Mouse (Mus musculus): Measurements from ENCODE around the gene Tbx5. TPM values are rescaled to one million over a fixed set of nuclear protein-coding genes. Genes with fewer than 3 reads are reported as not detected.

Gene Tbx5
- total and polyA plus RNA-seq, 3 experiments, result 22.6 to 36.9 (median 26.5) TPM

DNA sequence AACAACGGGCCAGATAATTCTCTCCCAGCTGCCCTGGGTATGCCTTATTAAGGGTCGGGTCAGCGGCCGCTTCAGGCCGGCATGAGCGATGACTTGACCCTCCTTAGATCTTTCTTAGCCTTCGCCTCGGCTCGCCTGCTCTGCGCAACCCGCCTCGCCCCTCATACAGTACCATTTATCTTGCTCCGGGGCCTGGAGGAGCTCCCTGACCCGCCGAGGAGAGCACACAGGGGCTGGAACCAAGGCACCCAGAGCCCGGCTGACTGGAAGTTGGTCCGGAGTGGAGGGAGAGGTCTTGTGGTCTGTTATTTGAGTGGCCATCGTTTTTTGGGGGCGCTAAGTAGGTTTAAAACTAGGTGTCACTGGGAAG lies 4.8 kb downstream of the Tbx5 start:
- Histone ChIP-seq H3K4me1 (ENCODE audit: control insufficient read depth, insufficient read depth, low read length) (no peaks in the 10 kb centered on the region), H3K4me3 (peak overlapping the region; percentile 52), H3K79me2 (replicated peaks; ENCODE audit: control insufficient read depth, insufficient read depth, low read length) (no peaks in the 10 kb centered on the region), H3K27me3 (ENCODE audit: control insufficient read depth, insufficient read depth, low read length) (no peaks in the 10 kb centered on the region), H3K27ac (peak overlapping the region; percentile 90), H3K9ac (ENCODE audit: low read depth, low read length) (peak overlapping the region; percentile 72), H3K36me3 (ENCODE audit: control insufficient read depth, insufficient read depth, low read length) (no peaks in the 10 kb centered on the region)
- WGBS, result 16% methylated on average over 19 of the region's 19 CpGs
- intact Hi-C loops (cut with DNase I), result no loop called here
- peak in 1 of 2 experiments; percentile 29 for DNase-seq
- no peak for TF ChIP-seq EP300 (IDR thresholded peaks at IDR 0.05; ENCODE audit: insufficient read depth, low read depth, low read length)
- TF ChIP-seq POLR2A (IDR thresholded peaks at IDR 0.05; ENCODE audit: insufficient read depth, low read depth, low read length), result no peak
- no peak for TF ChIP-seq CTCF (IDR thresholded peaks at IDR 0.05)

DNA sequence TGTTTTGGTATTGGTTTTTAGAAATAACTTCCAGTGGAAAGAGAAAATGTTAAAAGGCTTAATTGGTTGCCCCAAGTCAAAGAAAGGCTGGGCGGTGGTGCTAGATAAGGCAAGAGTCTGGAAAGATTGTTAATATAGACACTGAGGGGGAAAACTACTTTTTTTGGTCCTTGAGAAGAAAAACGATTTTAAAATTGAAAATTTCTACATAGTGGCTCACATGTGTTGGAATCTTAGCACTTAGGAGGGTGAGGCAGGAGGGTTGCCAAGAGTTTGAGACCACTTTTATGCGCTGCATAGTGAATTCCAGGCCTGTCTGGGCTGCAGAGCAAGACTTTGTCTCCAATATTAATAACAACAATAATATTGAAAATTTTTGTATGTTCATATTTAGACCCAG lies 5.4 kb downstream of the Tbx5 start:
- WGBS, result 41% methylated on average over 3 of the region's 3 CpGs
- no peaks in the 10 kb centered on the region for H3K27me3 ChIP-seq (ENCODE audit: control insufficient read depth, insufficient read depth, low read length)
- DNase-seq, result no peak
- H3K9ac ChIP-seq (ENCODE audit: low read depth, low read length), result no peak overlapping the region
- peak overlapping the region; percentile 52 for H3K4me3 ChIP-seq
- no peaks in the 10 kb centered on the region for H3K79me2 ChIP-seq (replicated peaks; ENCODE audit: control insufficient read depth, insufficient read depth, low read length)
- H3K36me3 ChIP-seq (ENCODE audit: control insufficient read depth, insufficient read depth, low read length), result no peaks in the 10 kb centered on the region
- no peaks in the 10 kb centered on the region for H3K4me1 ChIP-seq (ENCODE audit: control insufficient read depth, insufficient read depth, low read length)
- peak overlapping the region; percentile 90 for H3K27ac ChIP-seq
- intact Hi-C loops (cut with DNase I), result no loop called here
- no peak for TF ChIP-seq CTCF (IDR thresholded peaks at IDR 0.05)
- TF ChIP-seq EP300 (IDR thresholded peaks at IDR 0.05; ENCODE audit: insufficient read depth, low read depth, low read length), result no peak
- TF ChIP-seq POLR2A (IDR thresholded peaks at IDR 0.05; ENCODE audit: insufficient read depth, low read depth, low read length), result no peak

DNA sequence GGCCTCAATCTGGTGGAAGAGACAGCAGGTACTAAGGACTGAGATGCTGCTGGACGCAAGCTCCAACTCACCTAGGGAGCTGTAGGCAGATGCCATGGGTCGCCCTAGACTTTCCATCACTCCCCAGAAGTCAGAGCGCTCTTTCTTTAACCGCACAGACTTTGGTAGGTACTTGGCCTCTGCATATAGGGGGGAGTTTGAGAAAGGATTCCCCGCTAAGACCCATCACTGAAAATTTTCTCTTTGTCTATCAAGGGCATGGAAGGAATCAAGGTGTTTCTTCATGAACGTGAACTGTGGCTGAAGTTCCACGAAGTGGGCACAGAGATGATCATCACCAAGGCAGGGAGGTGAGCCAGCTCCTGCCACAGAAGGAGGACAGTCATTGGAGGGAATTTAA lies 6.0 kb downstream of the Tbx5 start:
- no peaks in the 10 kb centered on the region for H3K79me2 ChIP-seq (replicated peaks; ENCODE audit: control insufficient read depth, insufficient read depth, low read length)
- H3K27ac ChIP-seq, result peak overlapping the region; percentile 90
- H3K4me1 ChIP-seq (ENCODE audit: control insufficient read depth, insufficient read depth, low read length), result no peaks in the 10 kb centered on the region
- H3K4me3 ChIP-seq, result peak overlapping the region; percentile 52
- TF ChIP-seq POLR2A (IDR thresholded peaks at IDR 0.05; ENCODE audit: insufficient read depth, low read depth, low read length), result no peak
- no peak for TF ChIP-seq EP300 (IDR thresholded peaks at IDR 0.05; ENCODE audit: insufficient read depth, low read depth, low read length)
- no peak for TF ChIP-seq CTCF (IDR thresholded peaks at IDR 0.05)
- WGBS, result 47% methylated on average over 7 of the region's 7 CpGs
- no peaks in the 10 kb centered on the region for H3K36me3 ChIP-seq (ENCODE audit: control insufficient read depth, insufficient read depth, low read length)
- no peak for DNase-seq
- 0 out of 2 replicates have a peak, but pooled peaks cover 1% of the 10 kb centered on the region for H3K27me3 ChIP-seq (ENCODE audit: control insufficient read depth, insufficient read depth, low read length)
- intact Hi-C loops (cut with DNase I), result no loop called here
- peak overlapping the region; percentile 39; the same call in 1 of the 2 replicates for H3K9ac ChIP-seq (ENCODE audit: low read depth, low read length)

DNA sequence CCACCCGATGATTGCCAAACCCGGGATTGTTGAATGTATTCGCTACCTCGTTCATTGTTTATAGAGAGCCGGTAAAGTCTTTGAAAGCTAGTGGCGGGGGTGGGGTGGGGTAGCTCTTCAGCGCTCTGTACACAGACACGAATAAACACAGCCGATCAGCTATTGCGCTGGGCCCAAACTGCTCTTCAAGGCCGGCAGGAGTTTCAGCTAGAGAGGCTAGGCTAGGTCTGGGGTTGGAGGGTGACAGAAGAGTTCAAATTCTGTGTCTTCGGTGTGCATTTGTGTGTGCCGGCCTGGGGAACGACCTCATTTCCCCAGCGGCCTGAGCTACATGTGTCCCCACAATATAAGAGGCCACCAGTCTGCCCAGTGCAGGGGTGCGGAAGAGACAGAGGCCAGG lies 6.7 kb downstream of the Tbx5 start:
- H3K27ac ChIP-seq, result peak overlapping the region; percentile 90
- 10% methylated on average over 16 of the region's 16 CpGs for WGBS
- H3K79me2 ChIP-seq (replicated peaks; ENCODE audit: control insufficient read depth, insufficient read depth, low read length), result no peaks in the 10 kb centered on the region
- peak overlapping the region; percentile 36 for H3K9ac ChIP-seq (ENCODE audit: low read depth, low read length)
- H3K4me1 ChIP-seq (ENCODE audit: control insufficient read depth, insufficient read depth, low read length), result no peaks in the 10 kb centered on the region
- H3K36me3 ChIP-seq (ENCODE audit: control insufficient read depth, insufficient read depth, low read length), result no peaks in the 10 kb centered on the region
- TF ChIP-seq POLR2A (IDR thresholded peaks at IDR 0.05; ENCODE audit: insufficient read depth, low read depth, low read length), result no peak
- no peak for TF ChIP-seq EP300 (IDR thresholded peaks at IDR 0.05; ENCODE audit: insufficient read depth, low read depth, low read length)
- no peak for TF ChIP-seq CTCF (IDR thresholded peaks at IDR 0.05)
- H3K27me3 ChIP-seq (ENCODE audit: control insufficient read depth, insufficient read depth, low read length), result 0 out of 2 replicates have a peak, but pooled peaks cover 2% of the 10 kb centered on the region
- peak overlapping the region; percentile 52 for H3K4me3 ChIP-seq
- DNase-seq, result peak in 1 of 2 experiments; percentile 29
- intact Hi-C loops (cut with DNase I), result no loop called here

DNA sequence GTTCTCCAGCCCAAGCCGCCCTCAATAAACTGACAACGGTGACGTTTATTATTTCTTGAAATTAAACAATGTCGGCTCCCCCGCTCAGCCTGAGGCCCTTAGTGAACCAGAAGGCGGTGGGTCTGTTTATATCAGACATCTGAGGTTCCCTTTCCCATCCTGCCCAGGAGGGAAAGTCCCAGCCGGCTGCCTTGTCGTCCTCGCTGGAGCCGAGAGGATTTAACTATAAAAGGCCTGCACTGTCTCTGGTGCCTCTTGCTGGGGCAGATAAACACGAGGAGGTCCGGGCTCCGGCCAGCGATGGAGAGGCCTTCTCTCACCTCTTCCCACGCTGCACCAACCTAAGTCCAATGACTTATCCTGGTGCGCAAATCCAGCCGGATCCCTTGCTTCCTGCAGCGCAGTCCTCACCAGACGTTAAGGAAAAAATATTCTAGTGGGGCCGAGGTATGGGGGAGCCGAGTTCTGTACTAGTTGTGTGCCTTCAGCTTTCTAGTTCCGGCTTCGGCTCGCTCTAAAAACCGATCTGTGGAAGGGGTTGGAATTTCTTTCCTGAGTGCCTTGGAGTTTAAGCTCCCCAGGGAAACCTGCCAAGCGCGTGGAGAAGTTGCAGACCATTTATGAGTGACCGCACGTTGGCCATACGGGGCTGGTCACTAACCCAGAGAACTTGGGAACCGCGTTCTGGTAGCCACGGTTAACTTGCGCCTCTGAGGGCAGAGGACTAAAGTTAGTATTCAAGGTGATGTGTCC lies 7.3 kb downstream of the Tbx5 start:
- no peak for TF ChIP-seq POLR2A (IDR thresholded peaks at IDR 0.05; ENCODE audit: insufficient read depth, low read depth, low read length)
- no peak for TF ChIP-seq CTCF (IDR thresholded peaks at IDR 0.05)
- no peak for TF ChIP-seq EP300 (IDR thresholded peaks at IDR 0.05; ENCODE audit: insufficient read depth, low read depth, low read length)
- intact Hi-C loops (cut with DNase I), result no loop called here
- Histone ChIP-seq H3K36me3 (ENCODE audit: control insufficient read depth, insufficient read depth, low read length) (peaks cover 2% of the 10 kb centered on the region), H3K27ac (peak overlapping the region; percentile 90), H3K27me3 (ENCODE audit: control insufficient read depth, insufficient read depth, low read length) (0 out of 2 replicates have a peak, but pooled peaks cover 2% of the 10 kb centered on the region), H3K4me1 (ENCODE audit: control insufficient read depth, insufficient read depth, low read length) (no peaks in the 10 kb centered on the region), H3K79me2 (replicated peaks; ENCODE audit: control insufficient read depth, insufficient read depth, low read length) (no peaks in the 10 kb centered on the region), H3K9ac (ENCODE audit: low read depth, low read length) (peak overlapping the region; percentile 36), H3K4me3 (peak overlapping the region; percentile 52)
- no peak for DNase-seq
- WGBS, result 7% methylated on average over 34 of the region's 34 CpGs

DNA sequence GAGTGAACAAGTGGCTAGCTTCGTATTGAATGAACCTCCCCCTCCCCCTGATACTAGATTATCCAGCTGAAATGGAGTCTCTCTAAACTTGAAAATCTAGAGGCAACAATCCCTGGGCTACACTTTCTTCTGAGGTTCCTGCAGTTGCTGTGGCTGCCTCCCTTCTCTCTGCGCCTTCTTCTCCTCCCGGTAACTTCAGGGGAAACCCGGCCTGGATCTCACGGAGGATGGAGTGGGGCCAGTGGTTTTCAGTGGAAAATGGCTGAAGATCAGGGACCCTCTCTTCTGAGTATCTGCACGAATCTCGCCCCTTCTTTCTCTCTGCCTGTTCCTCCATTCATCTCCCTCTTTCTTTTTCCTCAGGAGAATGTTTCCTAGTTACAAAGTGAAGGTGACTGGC lies 7.9 kb downstream of the Tbx5 start:
- Histone ChIP-seq H3K4me3 (no peak overlapping the region), H3K27ac (no peak overlapping the region; the same call in 1 of the 2 replicates), H3K27me3 (ENCODE audit: control insufficient read depth, insufficient read depth, low read length) (0 out of 2 replicates have a peak, but pooled peaks cover 2% of the 10 kb centered on the region), H3K36me3 (ENCODE audit: control insufficient read depth, insufficient read depth, low read length) (peaks cover 3% of the 10 kb centered on the region), H3K79me2 (replicated peaks; ENCODE audit: control insufficient read depth, insufficient read depth, low read length) (no peaks in the 10 kb centered on the region), H3K4me1 (ENCODE audit: control insufficient read depth, insufficient read depth, low read length) (peaks cover 3% of the 10 kb centered on the region; the same call in 1 of the 2 replicates), H3K9ac (ENCODE audit: low read depth, low read length) (no peak overlapping the region)
- intact Hi-C loops (cut with DNase I), result no loop called here
- 19% methylated on average over 7 of the region's 7 CpGs for WGBS
- no peak for DNase-seq
- no peak for TF ChIP-seq POLR2A (IDR thresholded peaks at IDR 0.05; ENCODE audit: insufficient read depth, low read depth, low read length)
- no peak for TF ChIP-seq EP300 (IDR thresholded peaks at IDR 0.05; ENCODE audit: insufficient read depth, low read depth, low read length)
- no peak for TF ChIP-seq CTCF (IDR thresholded peaks at IDR 0.05)

Measured in heart, adult 2 months (tissue).